Mouse (Mus musculus) CD4-positive, CD25-positive, alpha-beta regulatory T cell, adult 4 months (primary cell): ENCODE measurements around the gene Mgst1. TPM values are rescaled to one million over a fixed set of nuclear protein-coding genes. Genes with fewer than 3 reads are reported as not detected.

Experiments used
- ATAC-seq: one replicate; pipeline ENCODE4 v1.8.0; 2017
- polyA plus RNA-seq, 2 experiments: library from polyadenylated mRNA; unstranded; fragments of 100-300 nt; shearing (Covaris generic); gene quantifications; one replicate each; pipeline ENCODE4 v1.2.1; 2017

Gene Mgst1
- polyA plus RNA-seq: under 1 TPM in 1 of 2 experiments, not detected in 1; 0.75 TPM

- no peak for ATAC-seq
These were observed at the start of gene Mgst1 for GRCm38 (mm10) chr6:138139930-138140329. Gene Mgst1, plus strand, starts transcription at chr6:138140316.

GRCm38 (mm10) chr6:138092432-138092831 is 47.7 kb upstream of the Mgst1 start:
- no peak for ATAC-seq

- ATAC-seq: no peak
These were observed 45.1 kb upstream of the Mgst1 start for GRCm38 (mm10) chr6:138095060-138095459.

- no peak for ATAC-seq
These were observed 40.5 kb upstream of the Mgst1 start for GRCm38 (mm10) chr6:138099646-138100045.

GRCm38 (mm10) chr6:138101843-138102242 is 38.3 kb upstream of the Mgst1 start:
- ATAC-seq: no peak

GRCm38 (mm10) chr6:138102940-138103339 is 37.2 kb upstream of the Mgst1 start:
- ATAC-seq: no peak

GRCm38 (mm10) chr6:138104559-138104958 is 35.6 kb upstream of the Mgst1 start:
- ATAC-seq: no peak

GRCm38 (mm10) chr6:138117496-138117895 is 22.6 kb upstream of the Mgst1 start:
- no peak for ATAC-seq

- no peak for ATAC-seq
These were observed 11.5 kb upstream of the Mgst1 start for GRCm38 (mm10) chr6:138128392-138129335.

GRCm38 (mm10) chr6:138130541-138130940 is 9.6 kb upstream of the Mgst1 start:
- ATAC-seq: no peak

- ATAC-seq: no peak
These were observed 220 bp downstream of the Mgst1 start for GRCm38 (mm10) chr6:138140336-138140735.

GRCm38 (mm10) chr6:138141111-138141592 is 1.0 kb downstream of the Mgst1 start:
- ATAC-seq: no peak

GRCm38 (mm10) chr6:138142604-138143003 is 2.5 kb downstream of the Mgst1 start:
- no peak for ATAC-seq

GRCm38 (mm10) chr6:138143450-138143849 is 3.3 kb downstream of the Mgst1 start:
- no peak for ATAC-seq

GRCm38 (mm10) chr6:138153111-138153510 is 13.0 kb downstream of the Mgst1 start:
- ATAC-seq: no peak

GRCm38 (mm10) chr6:138163920-138164319 is 23.8 kb downstream of the Mgst1 start:
- ATAC-seq: no peak

- no peak for ATAC-seq
These were observed 31.5 kb downstream of the Mgst1 start for GRCm38 (mm10) chr6:138171480-138172224.

Other genes with a start within 250 kb of the Mgst1 start
- not detected for gene Slc15a5, start 60.4 kb upstream of the Mgst1 start, polyA plus RNA-seq